Mouse (Mus musculus) brain, embryonic 14.5 days (tissue): ENCODE data around the gene Tnip3.

Source experiments
- CTCF ChIP-seq: fragments of 200-500 bp; IDR thresholded peaks from 2 replicates; pipeline ENCODE4 v1.5.1; 2012; ENCODE audit warnings: inconsistent platforms, mild to moderate bottlenecking, moderate library complexity, borderline replicate concordance; ENCODE audit not compliant: insufficient read depth, insufficient read length; ENCODE audit errors: extremely low read depth
- POLR2A ChIP-seq: fragments of 200-500 bp; IDR thresholded peaks from 2 replicates; pipeline ENCODE4 v1.6.1; 2012; ENCODE audit warnings: mild to moderate bottlenecking, inconsistent platforms, borderline replicate concordance; ENCODE audit not compliant: poor library complexity, insufficient read depth, insufficient read length, severe bottlenecking; ENCODE audit errors: extremely low read depth

GRCm38 (mm10) chr6:65647731-65648130, 122.6 kb downstream of the Tnip3 start:
- TF ChIP-seq CTCF, result no peak
- TF ChIP-seq POLR2A, result no peak
